Mouse (Mus musculus): ENCODE results near the gene Cacng7. TPM values are rescaled to one million over a fixed set of nuclear protein-coding genes. Genes with fewer than 3 reads are reported as not detected.
"Not testable (repeated sequence)": the region's sequence is repeated elsewhere in the genome, so short reads cannot be mapped to it uniquely, and the experiment has no call there.

Gene Cacng7
- polyA plus RNA-seq, 1 experiment from 2014 or later: 0.69 TPM

GRCm38 (mm10) chr7:3390413-3391080 is 57.8 kb downstream of the Cacng7 start, which contains the start of gene Cacng8:
TSS of gene Cacng8 (plus strand) at chr7:3390683.
- no peak for TF ChIP-seq CTCF (IDR thresholded peaks at IDR 0.05; ENCODE audit: low read depth)
- TF ChIP-seq EP300 (optimal IDR thresholded peaks at IDR 0.05): no peak
- Histone ChIP-seq H3K4me2 (replicated peaks; ENCODE audit: low read depth) (peak within 1 kb of the TSS; percentile 40; the same call in 1 of the 2 replicates), H3K4me1 (replicated peaks; ENCODE audit: control insufficient read depth, insufficient read depth) (no peaks in the 10 kb centered on the region), H3K4me3 (ENCODE audit: low read depth, low read length) (no peak within 1 kb of the TSS), H3K27ac (replicated peaks) (no peak within 1 kb of the TSS), H3K9me3 (ENCODE audit: control insufficient read depth, low read length) (no peaks in the 10 kb centered on the region), H3K27me3 (ENCODE audit: control insufficient read depth, insufficient read depth, low read length) (no peaks in the 10 kb centered on the region), H3K9ac (ENCODE audit: low read length) (no peak within 1 kb of the TSS), H3K36me3 (ENCODE audit: control insufficient read depth, insufficient read depth, low read length) (no peaks in the 10 kb centered on the region)
- WGBS: 2% methylated on average over 7 of the region's 7 CpGs
- DNase-seq (ENCODE audit: low spot score): no peak
- ATAC-seq (ENCODE audit: low FRiP score, low TSS enrichment): no peak

DNA sequence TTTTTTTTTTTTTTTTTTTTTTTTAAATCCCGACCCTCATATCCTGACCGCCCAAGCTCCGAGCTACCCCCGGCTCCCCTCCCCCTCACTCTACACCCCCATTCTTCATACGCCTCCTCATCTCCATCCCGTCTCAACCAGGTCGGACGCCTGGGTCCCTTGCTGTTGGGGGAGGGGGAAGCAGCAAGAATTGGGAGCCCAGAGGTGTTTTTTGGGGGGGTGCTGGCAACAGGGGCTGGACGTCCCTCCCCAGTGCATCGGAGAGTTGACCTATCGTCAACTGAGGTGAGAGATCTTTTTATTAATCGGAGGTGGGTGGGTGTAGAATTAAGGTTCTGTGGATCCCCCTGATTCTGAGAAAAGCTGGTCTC is 58.3 kb downstream of the Cacng7 start:
- Histone ChIP-seq H3K9ac (ENCODE audit: low read length) (no peak overlapping the region), H3K27ac (replicated peaks) (no peak overlapping the region), H3K9me3 (ENCODE audit: control insufficient read depth, low read length) (no peaks in the 10 kb centered on the region), H3K4me3 (ENCODE audit: low read depth, low read length) (no peak overlapping the region), H3K27me3 (ENCODE audit: control insufficient read depth, insufficient read depth, low read length) (no peaks in the 10 kb centered on the region), H3K4me1 (replicated peaks; ENCODE audit: control insufficient read depth, insufficient read depth) (no peaks in the 10 kb centered on the region), H3K4me2 (replicated peaks; ENCODE audit: low read depth) (no peak overlapping the region), H3K36me3 (ENCODE audit: control insufficient read depth, insufficient read depth, low read length) (no peaks in the 10 kb centered on the region)
- 9% methylated on average over 12 of the region's 12 CpGs for WGBS
- TF ChIP-seq EP300 (optimal IDR thresholded peaks at IDR 0.05): no peak
- TF ChIP-seq CTCF (IDR thresholded peaks at IDR 0.05; ENCODE audit: low read depth): no peak
- DNase-seq (ENCODE audit: low spot score) (no peak), ATAC-seq (ENCODE audit: low FRiP score, low TSS enrichment) (no peak)

- no peak overlapping the region for H3K4me3 ChIP-seq (ENCODE audit: low read depth, low read length)
- ATAC-seq (ENCODE audit: low FRiP score, low TSS enrichment): no peak
These were observed 59.1 kb downstream of the Cacng7 start for GRCm38 (mm10) chr7:3391809-3392208.

GRCm38 (mm10) chr7:3397355-3397754 is 64.6 kb downstream of the Cacng7 start:
- TF ChIP-seq EP300 (optimal IDR thresholded peaks at IDR 0.05) (no peak), CTCF (IDR thresholded peaks at IDR 0.05; ENCODE audit: low read depth) (no peak)
- Histone ChIP-seq H3K4me2 (replicated peaks; ENCODE audit: low read depth) (no peak overlapping the region), H3K9ac (ENCODE audit: low read length) (no peak overlapping the region), H3K27me3 (ENCODE audit: control insufficient read depth, insufficient read depth, low read length) (no peaks in the 10 kb centered on the region), H3K9me3 (ENCODE audit: control insufficient read depth, low read length) (no peaks in the 10 kb centered on the region), H3K36me3 (ENCODE audit: control insufficient read depth, insufficient read depth, low read length) (no peaks in the 10 kb centered on the region), H3K4me3 (ENCODE audit: low read depth, low read length) (no peak overlapping the region), H3K27ac (replicated peaks) (no peak overlapping the region), H3K4me1 (replicated peaks; ENCODE audit: control insufficient read depth, insufficient read depth) (no peaks in the 10 kb centered on the region)
- ATAC-seq (ENCODE audit: low FRiP score, low TSS enrichment): no peak
- 66% methylated on average over 10 of the region's 10 CpGs for WGBS
- no peak for DNase-seq (ENCODE audit: low spot score)

More at GRCm38 (mm10) chr7:3391809-3392208, 59.1 kb downstream of the Cacng7 start:
- Histone ChIP-seq H3K27me3 (ENCODE audit: control insufficient read depth, insufficient read depth, low read length) (no peaks in the 10 kb centered on the region), H3K4me2 (replicated peaks; ENCODE audit: low read depth) (no peak overlapping the region), H3K9me3 (ENCODE audit: control insufficient read depth, low read length) (no peaks in the 10 kb centered on the region), H3K27ac (replicated peaks) (no peak overlapping the region), H3K9ac (ENCODE audit: low read length) (no peak overlapping the region), H3K4me1 (replicated peaks; ENCODE audit: control insufficient read depth, insufficient read depth) (no peaks in the 10 kb centered on the region), H3K36me3 (ENCODE audit: control insufficient read depth, insufficient read depth, low read length) (no peaks in the 10 kb centered on the region)
- WGBS: 28% methylated on average over 4 of the region's 4 CpGs
- no peak for DNase-seq (ENCODE audit: low spot score)
- TF ChIP-seq EP300 (optimal IDR thresholded peaks at IDR 0.05) (no peak), CTCF (IDR thresholded peaks at IDR 0.05; ENCODE audit: low read depth) (no peak)

GRCm38 (mm10) chr7:3397797-3398196 is 65.0 kb downstream of the Cacng7 start:
- Histone ChIP-seq H3K27ac (replicated peaks) (no peak overlapping the region), H3K36me3 (ENCODE audit: control insufficient read depth, insufficient read depth, low read length) (no peaks in the 10 kb centered on the region), H3K4me2 (replicated peaks; ENCODE audit: low read depth) (no peak overlapping the region), H3K9ac (ENCODE audit: low read length) (no peak overlapping the region), H3K27me3 (ENCODE audit: control insufficient read depth, insufficient read depth, low read length) (no peaks in the 10 kb centered on the region), H3K9me3 (ENCODE audit: control insufficient read depth, low read length) (no peaks in the 10 kb centered on the region), H3K4me1 (replicated peaks; ENCODE audit: control insufficient read depth, insufficient read depth) (no peaks in the 10 kb centered on the region), H3K4me3 (ENCODE audit: low read depth, low read length) (no peak overlapping the region)
- ATAC-seq (ENCODE audit: low FRiP score, low TSS enrichment) (no peak), DNase-seq (ENCODE audit: low spot score) (no peak)
- TF ChIP-seq EP300 (optimal IDR thresholded peaks at IDR 0.05) (no peak), CTCF (IDR thresholded peaks at IDR 0.05; ENCODE audit: low read depth) (no peak)
- WGBS: 61% methylated on average over 7 of the region's 7 CpGs

- H3K4me2 ChIP-seq (replicated peaks; ENCODE audit: low read depth); DNase-seq (ENCODE audit: low spot score): not testable (repeated sequence)
These were observed 65.6 kb downstream of the Cacng7 start for GRCm38 (mm10) chr7:3398363-3398762.

More at GRCm38 (mm10) chr7:3398363-3398762, 65.6 kb downstream of the Cacng7 start:
- H3K4me3 ChIP-seq (ENCODE audit: low read depth, low read length); H3K36me3 ChIP-seq (ENCODE audit: control insufficient read depth, insufficient read depth, low read length); H3K9me3 ChIP-seq (ENCODE audit: control insufficient read depth, low read length); H3K27ac ChIP-seq (replicated peaks); H3K4me1 ChIP-seq (replicated peaks; ENCODE audit: control insufficient read depth, insufficient read depth); ATAC-seq (ENCODE audit: low FRiP score, low TSS enrichment); H3K9ac ChIP-seq (ENCODE audit: low read length); H3K27me3 ChIP-seq (ENCODE audit: control insufficient read depth, insufficient read depth, low read length): not testable (repeated sequence)
- WGBS: 87% methylated on average over 8 of the region's 8 CpGs
